Comparison of ENCODE assay signal across 21 mouse cellular contexts in the genomic region with DNA sequence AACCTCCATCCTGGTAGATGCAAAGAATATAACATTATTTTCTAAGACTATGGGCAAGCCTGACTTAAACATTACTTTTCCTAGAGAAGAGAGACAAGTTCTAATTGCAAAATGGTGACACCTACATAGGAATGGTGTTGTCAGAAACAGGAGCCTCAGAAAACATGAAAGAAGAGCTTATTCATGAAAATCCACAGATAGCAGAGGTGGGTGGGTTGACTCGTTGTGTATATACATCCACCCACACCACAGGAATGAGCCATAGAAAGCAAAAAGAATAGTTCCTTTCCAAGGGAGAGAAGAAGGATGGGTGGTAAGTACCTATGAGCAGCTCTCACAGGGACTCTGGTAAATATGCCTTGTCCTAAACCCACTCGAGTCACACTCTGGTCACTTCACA.
"Had no signal": no experiment of that assay in that cellular context is flagged by ENCODE, and none has a peak within 500 bp of the region (broad histone marks: within the 10 kb centered on the region; RNA-seq: fewer than 3 reads in every experiment).

No protein-coding gene starts in this region.

- ATAC-seq: forebrain, embryonic 13.5 days; forebrain, embryonic 14.5 days; forebrain, embryonic 15.5 days; forebrain, embryonic 16.5 days; forebrain, postnatal 0 days had no signal

- DNase-seq: cerebellum, adult 8-10 months; cerebellum, adult 9-10 months; cerebellum, adult 9-11 months; cerebellum, postnatal 10 days; cerebellum, postnatal 14 days; cerebellum, postnatal 25 days; cerebellum, postnatal 36 days; embryo, embryonic 11 days; forebrain, postnatal 0 days; gastrocnemius, adult 2 months; gastrocnemius, postnatal 10 days; gastrocnemius, postnatal 14 days; gastrocnemius, postnatal 25 days; gastrocnemius, postnatal 36 days; heart, adult 11 months; heart, adult 18-20 months; heart, adult 2 months had no signal
